Mouse (Mus musculus) intestine, embryonic 16.5 days (tissue): ENCODE data around the gene Marveld3. TPM values are rescaled to one million over a fixed set of nuclear protein-coding genes. Genes with fewer than 3 reads are reported as not detected.

Source experiments
- polyA plus RNA-seq: library from polyadenylated mRNA; unstranded; fragments of >200 nt; fragmentation: Nextera tagmentation; extraction: Ambion mirVana; gene quantifications from 2 replicates; pipeline ENCODE4 v1.2.1, GENCODE M21; 2015

The Marveld3 gene
- polyA plus RNA-seq, 1 experiment from 2014 or later = 12.0 TPM

Other genes starting within 250 kb of the Marveld3 start
- 4.5 and 5.1 TPM in 2 replicates for gene Atxn1l, start 224.5 kb downstream of the Marveld3 start, polyA plus RNA-seq
- 31.3 and 36.7 TPM in 2 replicates for gene Ap1g1, start 183.6 kb downstream of the Marveld3 start, polyA plus RNA-seq
- 1.7 and 2.1 TPM in 2 replicates for gene Phlpp2, start 93.7 kb downstream of the Marveld3 start, polyA plus RNA-seq
- not detected in 2 replicates for gene Tat, start 28.2 kb upstream of the Marveld3 start, polyA plus RNA-seq
- 3.9 and 4.4 TPM in 2 replicates for gene Chst4, start 77.5 kb upstream of the Marveld3 start, polyA plus RNA-seq
- gene Zfp612, start 117.5 kb upstream of the Marveld3 start, polyA plus RNA-seq = 3.7 and 4.9 TPM in 2 replicates
- gene Gm21964, start 139.0 kb upstream of the Marveld3 start, polyA plus RNA-seq = not detected in 2 replicates
- gene Gm17720, start 140.6 kb upstream of the Marveld3 start, polyA plus RNA-seq = not detected in 2 replicates
- not detected in 2 replicates for gene Calb2, start 206.0 kb upstream of the Marveld3 start, polyA plus RNA-seq